Mouse (Mus musculus) embryonic facial prominence, embryonic 15.5 days (tissue): Measurements from ENCODE around the gene Angptl7. TPM values are rescaled to one million over a fixed set of nuclear protein-coding genes. Genes with fewer than 3 reads are reported as not detected.

Experiments used
- ATAC-seq: fragments of 200-750 bp; cut with Nextera tagmentation; 2 replicates; pipeline ENCODE4 v1.8.0; 2017; ENCODE audit warnings: low read depth, moderate TSS enrichment; ENCODE audit not compliant: insufficient number of reproducible peaks, low FRiP score, low TSS enrichment
- H3K27ac ChIP-seq: fragments of 300-500 bp; sonication (generic); replicated peaks from 2 replicates; pipeline ENCODE4 v1.5.1; 2015; ENCODE audit warnings: mild to moderate bottlenecking, inconsistent platforms
- H3K27me3 ChIP-seq: fragments of 300-500 bp; sonication (generic); 2 replicates; pipeline ENCODE4 v1.6.1; 2015; ENCODE audit warnings: inconsistent platforms
- H3K36me3 ChIP-seq: fragments of 300-500 bp; sonication (generic); 2 replicates; pipeline ENCODE4 v1.6.1; 2015; ENCODE audit warnings: mild to moderate bottlenecking, inconsistent platforms
- H3K4me1 ChIP-seq: fragments of 300-500 bp; sonication (generic); 2 replicates; pipeline ENCODE4 v1.6.1; 2015; ENCODE audit warnings: inconsistent platforms
- H3K4me2 ChIP-seq: fragments of 300-500 bp; sonication (generic); replicated peaks from 2 replicates; pipeline ENCODE4 v1.6.1; 2015; ENCODE audit warnings: mild to moderate bottlenecking, inconsistent platforms
- H3K4me3 ChIP-seq: fragments of 300-500 bp; sonication (generic); replicated peaks from 2 replicates; pipeline ENCODE4 v1.5.1; 2015; ENCODE audit warnings: mild to moderate bottlenecking, inconsistent platforms
- H3K9ac ChIP-seq: fragments of 300-500 bp; sonication (generic); 2 replicates; pipeline ENCODE4 v1.6.1; 2015; ENCODE audit warnings: inconsistent platforms
- H3K9me3 ChIP-seq: fragments of 300-500 bp; sonication (generic); replicated peaks from 2 replicates; pipeline ENCODE4 v1.6.1; 2016; ENCODE audit warnings: inconsistent platforms
- WGBS: fragments of 180-500 bp; shearing (Covaris S2); methylation state at CpG from one replicate; pipeline ENCODE4 v1.1.7; 2015; 5-methylcytosine and 5-hydroxymethylcytosine counted together
- polyA plus RNA-seq: library from polyadenylated mRNA; unstranded; fragments of >200 nt; fragmentation: Nextera tagmentation; extraction: Ambion mirVana; gene quantifications from 2 replicates; pipeline ENCODE4 v1.2.1, GENCODE M21; 2015

Gene Angptl7
- polyA plus RNA-seq, 1 experiment from 2014 or later: 4.8 TPM

GRCm38 (mm10) chr4:148448179-148448852 is 51.9 kb downstream of the Angptl7 start, which contains the start of gene Mtor:
TSS of gene Mtor (plus strand) at chr4:148448611.
- peaks cover 12% of the 10 kb centered on the region for H3K36me3 ChIP-seq
- peak; percentile 97 for ATAC-seq
- peaks cover 26% of the 10 kb centered on the region for H3K4me1 ChIP-seq
- H3K9ac ChIP-seq: peak within 1 kb of the TSS; percentile 88
- WGBS: under 1% methylated on average over 56 of the region's 56 CpGs
- H3K4me3 ChIP-seq: peak within 1 kb of the TSS; percentile 97
- no peaks in the 10 kb centered on the region for H3K27me3 ChIP-seq
- H3K9me3 ChIP-seq: no peaks in the 10 kb centered on the region
- peak within 1 kb of the TSS; percentile 71 for H3K4me2 ChIP-seq
- H3K27ac ChIP-seq: peak within 1 kb of the TSS; percentile 76

Other genes with a start within 250 kb of the Angptl7 start
- 0.16 and 0.40 TPM in 2 replicates for gene Disp3, start 212.5 kb downstream of the Angptl7 start, polyA plus RNA-seq
- 20.5 and 21.7 TPM in 2 replicates for gene Ubiad1, start 55.7 kb downstream of the Angptl7 start, polyA plus RNA-seq
- gene Mtor, start 51.8 kb downstream of the Angptl7 start, polyA plus RNA-seq: 14.7 and 14.9 TPM in 2 replicates
- gene Exosc10, start 58.0 kb upstream of the Angptl7 start, polyA plus RNA-seq: 82.7 and 87.6 TPM in 2 replicates
- gene Srm, start 91.0 kb upstream of the Angptl7 start, polyA plus RNA-seq: 242 and 249 TPM in 2 replicates
- 0.39 and 0.40 TPM in 2 replicates for gene Masp2, start 102.1 kb upstream of the Angptl7 start, polyA plus RNA-seq
- gene Tardbp, start 126.6 kb upstream of the Angptl7 start, polyA plus RNA-seq: 282 and 285 TPM in 2 replicates
- not detected in 2 replicates for gene Gm572, start 142.9 kb upstream of the Angptl7 start, polyA plus RNA-seq